Mouse (Mus musculus) stomach, embryonic 15.5 days (tissue): ENCODE data around the gene Eif4e1b. TPM values are rescaled to one million over a fixed set of nuclear protein-coding genes. Genes with fewer than 3 reads are reported as not detected.
A peak's percentile ranks its signal among the peaks of the same experiment; 100 is the strongest.

Source experiments
- ATAC-seq: fragments of 200-750 bp; cut with Nextera tagmentation; 2 replicates; pipeline ENCODE4 v1.8.0; 2017; ENCODE audit warnings: low read depth, moderate number of reproducible peaks, moderate TSS enrichment; ENCODE audit not compliant: insufficient read depth, low FRiP score
- H3K27ac ChIP-seq: fragments of 300-500 bp; sonication (generic); 2 replicates; pipeline ENCODE4 v1.5.1; 2015; ENCODE audit warnings: mild to moderate bottlenecking, inconsistent platforms
- H3K27me3 ChIP-seq: fragments of 300-500 bp; sonication (generic); replicated peaks from 2 replicates; pipeline ENCODE4 v1.6.1; 2015; ENCODE audit warnings: inconsistent platforms
- H3K36me3 ChIP-seq: fragments of 300-500 bp; sonication (generic); 2 replicates; pipeline ENCODE4 v1.6.1; 2015; ENCODE audit warnings: inconsistent platforms
- H3K4me1 ChIP-seq: fragments of 300-500 bp; sonication (generic); 2 replicates; pipeline ENCODE4 v1.6.1; 2015; ENCODE audit warnings: inconsistent platforms
- H3K4me2 ChIP-seq: fragments of 300-500 bp; sonication (generic); 2 replicates; pipeline ENCODE4 v1.6.1; 2015; ENCODE audit warnings: mild to moderate bottlenecking, inconsistent platforms
- H3K4me3 ChIP-seq: fragments of 300-500 bp; sonication (generic); replicated peaks from 2 replicates; pipeline ENCODE4 v1.5.1; 2015; ENCODE audit warnings: inconsistent platforms
- H3K9ac ChIP-seq: fragments of 300-500 bp; sonication (generic); 2 replicates; pipeline ENCODE4 v1.6.1; 2015; ENCODE audit warnings: inconsistent platforms
- H3K9me3 ChIP-seq: fragments of 300-500 bp; sonication (generic); 2 replicates; pipeline ENCODE4 v1.6.1; 2016; ENCODE audit warnings: inconsistent platforms
- WGBS: fragments of 180-500 bp; shearing (Covaris S2); methylation state at CpG from one replicate; pipeline ENCODE4 v1.1.7; 2015; 5-methylcytosine and 5-hydroxymethylcytosine counted together
- polyA plus RNA-seq: library from polyadenylated mRNA; unstranded; fragments of >200 nt; fragmentation: Nextera tagmentation; extraction: Ambion mirVana; gene quantifications from 2 replicates; pipeline ENCODE4 v1.2.1, GENCODE M21; 2015

Gene Eif4e1b
- polyA plus RNA-seq, 1 experiment from 2014 or later = not detected

DNA sequence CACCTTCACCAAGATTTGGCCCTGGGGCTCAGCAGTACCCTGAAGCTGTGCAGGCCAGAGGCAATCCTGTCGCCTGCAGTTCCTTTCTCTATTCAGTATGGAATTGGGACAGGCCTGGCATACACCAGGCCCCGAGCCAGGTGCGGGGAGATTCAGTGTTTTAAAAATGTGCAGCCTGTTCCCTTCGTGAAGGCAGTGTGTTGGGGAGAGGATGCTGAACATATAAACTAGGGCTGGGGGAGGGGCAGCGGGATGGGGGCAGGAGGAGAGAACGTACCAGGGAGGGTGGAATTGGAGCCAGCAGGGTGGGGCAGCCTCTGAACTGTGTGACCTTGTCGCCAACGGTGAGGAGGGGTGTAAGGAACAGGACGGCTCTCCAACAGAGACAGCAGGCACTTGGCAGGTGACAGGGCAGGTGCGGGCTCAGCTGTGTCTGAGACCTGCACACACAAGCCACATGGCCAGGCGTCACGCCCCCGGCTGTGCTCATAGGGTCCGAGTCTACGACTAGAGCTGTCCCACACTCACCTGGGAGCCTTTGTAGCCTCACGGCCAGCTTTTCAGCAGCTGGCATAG, 10.3 kb downstream of the Eif4e1b start:
- Histone ChIP-seq H3K9ac (no peak overlapping the region), H3K4me3 (no peak overlapping the region), H3K9me3 (no peaks in the 10 kb centered on the region), H3K4me1 (peaks cover 10% of the 10 kb centered on the region), H3K36me3 (no peaks in the 10 kb centered on the region), H3K27ac (no peak overlapping the region), H3K4me2 (no peak overlapping the region), H3K27me3 (no peaks in the 10 kb centered on the region; the same call in 1 of the 2 replicates)
- WGBS = 65% methylated on average over 16 of the region's 16 CpGs
- no peak for ATAC-seq

DNA sequence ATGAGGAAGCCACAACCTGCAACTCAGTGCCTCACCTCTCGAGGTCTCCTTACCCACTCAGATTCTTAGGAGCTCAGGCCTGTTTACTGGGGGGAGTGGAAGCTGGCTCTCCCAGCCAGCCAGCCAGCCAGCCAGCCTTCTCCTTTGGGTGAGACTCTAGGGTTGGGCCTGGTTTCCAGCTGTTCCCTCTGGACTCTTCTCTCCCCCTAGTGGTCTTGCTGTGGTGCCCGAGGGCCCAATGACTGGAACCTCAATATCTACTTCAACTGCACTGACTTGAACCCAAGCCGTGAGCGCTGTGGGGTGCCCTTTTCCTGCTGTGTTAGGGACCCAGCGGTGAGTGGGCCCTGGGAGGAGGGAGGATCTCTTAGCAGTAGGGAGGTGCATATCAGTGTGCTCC, 11.0 kb downstream of the Eif4e1b start:
- 44% methylated on average over 5 of the region's 5 CpGs for WGBS
- Histone ChIP-seq H3K9ac (no peak overlapping the region), H3K4me3 (no peak overlapping the region), H3K9me3 (no peaks in the 10 kb centered on the region), H3K36me3 (no peaks in the 10 kb centered on the region), H3K27me3 (no peaks in the 10 kb centered on the region; the same call in 1 of the 2 replicates), H3K27ac (no peak overlapping the region), H3K4me1 (peaks cover 7% of the 10 kb centered on the region), H3K4me2 (no peak overlapping the region)
- no peak for ATAC-seq

DNA sequence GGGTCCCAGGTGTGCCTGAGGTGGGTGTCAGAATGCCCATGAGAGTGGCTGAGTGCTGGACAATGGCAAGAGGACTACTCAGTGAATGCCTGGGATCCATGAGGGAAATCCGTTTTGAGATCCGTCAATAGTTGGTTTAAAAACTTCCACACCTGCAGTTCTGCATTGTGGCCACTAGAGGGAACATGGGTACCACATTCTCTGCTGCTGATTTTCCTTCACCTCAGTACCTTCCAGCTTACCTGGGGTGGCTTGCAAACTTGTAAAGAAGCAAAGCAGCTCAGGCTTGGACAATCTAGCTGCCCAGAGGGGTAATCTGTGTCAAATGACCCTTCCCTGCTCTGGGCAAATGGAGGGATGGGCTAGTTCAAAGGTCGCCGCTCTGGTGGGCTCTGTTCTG, 13.6 kb downstream of the Eif4e1b start:
- no peak overlapping the region for H3K9ac ChIP-seq
- WGBS = 39% methylated on average over 4 of the region's 4 CpGs
- no peak for ATAC-seq
- no peak overlapping the region for H3K4me2 ChIP-seq
- H3K36me3 ChIP-seq = no peaks in the 10 kb centered on the region
- peaks cover 2% of the 10 kb centered on the region; the same call in 1 of the 2 replicates for H3K4me1 ChIP-seq
- no peaks in the 10 kb centered on the region for H3K9me3 ChIP-seq
- no peak overlapping the region for H3K27ac ChIP-seq
- H3K27me3 ChIP-seq = no peaks in the 10 kb centered on the region; the same call in 1 of the 2 replicates
- H3K4me3 ChIP-seq = no peak overlapping the region

DNA sequence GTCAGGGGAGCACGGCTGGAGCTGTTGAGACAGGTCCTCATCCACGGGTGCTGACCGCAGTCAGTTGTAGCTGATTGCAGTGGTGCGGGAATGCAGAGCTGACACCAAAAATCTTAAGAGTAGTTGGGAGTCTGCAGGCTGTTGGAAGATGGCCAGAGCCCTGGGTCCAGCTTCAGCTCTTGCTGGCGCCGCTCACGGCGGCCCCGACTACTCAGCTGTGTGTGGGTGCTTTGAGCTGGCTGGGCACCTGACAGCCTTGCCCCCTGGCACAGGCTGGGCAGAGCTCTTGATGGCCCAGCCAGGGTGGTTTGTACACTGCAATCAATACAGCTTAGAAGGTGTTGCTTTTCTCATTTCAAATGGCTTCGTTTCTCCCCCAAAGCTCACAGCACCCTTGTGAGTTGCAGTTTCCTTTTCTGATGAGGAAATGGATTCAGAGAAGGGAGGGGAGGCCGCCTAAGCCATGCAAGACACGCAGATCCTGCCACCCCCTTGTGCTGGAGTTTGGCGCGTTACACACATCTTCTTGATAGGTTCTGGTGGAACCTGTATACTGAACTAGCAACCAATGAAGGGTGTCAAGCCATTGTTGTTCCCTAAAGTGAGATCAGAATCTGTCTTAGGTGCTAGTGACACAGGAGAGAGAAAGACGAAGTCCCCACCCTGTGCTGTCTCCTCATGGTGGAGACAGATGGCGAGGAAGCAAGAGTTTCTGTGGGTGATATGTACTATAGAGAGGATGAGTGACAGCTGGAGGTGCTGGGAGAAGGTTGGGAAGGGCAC, 14.3 kb downstream of the Eif4e1b start:
- H3K4me3 ChIP-seq = no peak overlapping the region
- no peaks in the 10 kb centered on the region for H3K27me3 ChIP-seq
- no peaks in the 10 kb centered on the region for H3K9me3 ChIP-seq
- peaks cover 2% of the 10 kb centered on the region; the same call in 1 of the 2 replicates for H3K4me1 ChIP-seq
- 79% methylated on average over 16 of the region's 16 CpGs for WGBS
- H3K9ac ChIP-seq = no peak overlapping the region
- H3K4me2 ChIP-seq = no peak overlapping the region
- ATAC-seq = no peak
- no peaks in the 10 kb centered on the region for H3K36me3 ChIP-seq
- no peak overlapping the region for H3K27ac ChIP-seq

DNA sequence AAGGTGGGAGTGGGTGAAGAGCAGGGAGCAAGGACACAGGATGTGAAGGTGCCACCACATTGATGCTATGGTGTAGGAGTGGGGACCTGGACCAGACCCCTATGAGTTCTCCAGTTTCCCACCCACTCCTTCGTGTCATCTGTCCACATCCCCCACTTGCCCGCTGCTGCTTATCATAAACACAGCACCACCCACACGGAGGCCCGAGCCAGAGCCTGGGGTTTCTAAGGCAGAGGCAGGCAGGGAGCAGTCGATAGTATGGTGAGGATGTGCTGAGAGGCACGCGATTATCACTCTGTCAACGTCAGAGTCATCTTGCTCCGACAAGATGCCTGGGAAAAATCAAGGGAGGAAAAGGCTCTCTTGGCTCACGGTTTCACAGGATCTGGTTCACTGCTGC, 14.9 kb downstream of the Eif4e1b start:
- Histone ChIP-seq H3K9me3 (no peaks in the 10 kb centered on the region), H3K36me3 (no peaks in the 10 kb centered on the region), H3K4me1 (peaks cover 2% of the 10 kb centered on the region; the same call in 1 of the 2 replicates), H3K4me3 (no peak overlapping the region), H3K27ac (no peak overlapping the region), H3K4me2 (no peak overlapping the region), H3K27me3 (no peaks in the 10 kb centered on the region), H3K9ac (no peak overlapping the region)
- WGBS = 66% methylated on average over 10 of the region's 10 CpGs
- ATAC-seq = no peak

DNA sequence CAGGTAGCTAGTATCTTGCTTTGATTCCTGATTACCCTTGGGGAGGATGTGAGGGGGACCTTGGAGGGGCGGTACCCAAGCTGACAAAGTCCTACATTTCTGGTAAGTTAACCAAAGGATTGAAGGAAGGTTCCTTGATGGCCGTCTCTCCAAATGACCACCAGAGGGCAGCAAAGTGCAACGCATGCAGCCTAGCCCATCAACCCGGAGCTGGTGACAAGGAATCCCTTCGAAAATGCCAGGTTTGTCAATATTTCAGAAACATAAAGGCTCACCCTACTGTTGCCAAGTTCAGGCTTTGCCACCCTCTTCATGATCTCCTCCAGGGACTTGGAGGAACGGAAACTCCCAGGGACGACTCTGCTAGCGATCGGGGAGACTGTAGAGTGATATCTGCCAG, 15.9 kb downstream of the Eif4e1b start:
- Histone ChIP-seq H3K27ac (no peak overlapping the region), H3K9ac (no peak overlapping the region), H3K36me3 (no peaks in the 10 kb centered on the region), H3K4me1 (peaks cover 2% of the 10 kb centered on the region; the same call in 1 of the 2 replicates), H3K4me2 (peak overlapping the region; percentile 30), H3K9me3 (no peaks in the 10 kb centered on the region), H3K4me3 (no peak overlapping the region), H3K27me3 (no peaks in the 10 kb centered on the region)
- WGBS = 22% methylated on average over 9 of the region's 9 CpGs
- ATAC-seq = no peak

DNA sequence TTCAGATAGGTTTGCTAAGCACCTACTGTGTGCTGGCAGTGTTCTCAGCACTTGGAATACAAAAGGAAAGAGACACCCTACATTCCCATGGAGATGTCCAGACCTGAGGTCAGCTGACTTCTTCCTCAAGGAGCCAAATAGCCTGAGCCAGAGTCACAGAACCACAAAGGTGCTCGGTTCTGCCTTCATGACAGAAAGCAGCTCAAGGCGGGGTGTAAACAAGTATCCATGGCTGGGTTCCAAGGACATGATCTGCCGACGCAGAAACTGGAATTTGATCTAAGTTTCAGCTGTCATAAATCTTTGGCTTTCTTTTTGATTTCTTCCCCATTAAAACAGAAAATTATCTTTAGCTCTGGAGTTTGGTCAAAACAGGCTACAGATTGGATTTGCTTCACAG, 16.4 kb downstream of the Eif4e1b start:
- H3K4me1 ChIP-seq = peaks cover 2% of the 10 kb centered on the region; the same call in 1 of the 2 replicates
- no peak for ATAC-seq
- WGBS = 45% methylated on average over 4 of the region's 4 CpGs
- no peaks in the 10 kb centered on the region for H3K36me3 ChIP-seq
- no peaks in the 10 kb centered on the region for H3K27me3 ChIP-seq
- H3K9me3 ChIP-seq = no peaks in the 10 kb centered on the region
- no peak overlapping the region for H3K27ac ChIP-seq
- no peak overlapping the region for H3K4me2 ChIP-seq
- H3K9ac ChIP-seq = no peak overlapping the region
- no peak overlapping the region for H3K4me3 ChIP-seq

DNA sequence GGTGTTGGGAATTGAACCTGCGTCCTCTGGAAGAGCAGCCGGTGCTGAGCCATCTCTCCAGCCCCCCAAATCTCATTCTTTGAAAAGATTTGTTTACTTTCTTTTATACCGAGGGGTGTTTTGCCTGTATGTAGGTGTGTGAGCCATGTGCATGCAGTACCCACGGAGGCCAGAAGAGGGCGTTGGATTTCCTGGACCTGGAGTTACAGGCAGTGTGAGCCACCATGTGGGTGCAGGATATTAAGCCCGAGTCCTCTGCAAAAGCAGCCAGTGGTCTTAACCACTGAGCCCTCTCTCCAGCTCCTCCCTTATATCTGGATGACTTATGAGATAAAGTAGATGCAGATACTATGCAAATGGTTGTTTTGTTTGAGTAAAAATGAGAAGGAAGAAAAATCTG, 19.2 kb downstream of the Eif4e1b start:
- 78% methylated on average over 6 of the region's 6 CpGs for WGBS

DNA sequence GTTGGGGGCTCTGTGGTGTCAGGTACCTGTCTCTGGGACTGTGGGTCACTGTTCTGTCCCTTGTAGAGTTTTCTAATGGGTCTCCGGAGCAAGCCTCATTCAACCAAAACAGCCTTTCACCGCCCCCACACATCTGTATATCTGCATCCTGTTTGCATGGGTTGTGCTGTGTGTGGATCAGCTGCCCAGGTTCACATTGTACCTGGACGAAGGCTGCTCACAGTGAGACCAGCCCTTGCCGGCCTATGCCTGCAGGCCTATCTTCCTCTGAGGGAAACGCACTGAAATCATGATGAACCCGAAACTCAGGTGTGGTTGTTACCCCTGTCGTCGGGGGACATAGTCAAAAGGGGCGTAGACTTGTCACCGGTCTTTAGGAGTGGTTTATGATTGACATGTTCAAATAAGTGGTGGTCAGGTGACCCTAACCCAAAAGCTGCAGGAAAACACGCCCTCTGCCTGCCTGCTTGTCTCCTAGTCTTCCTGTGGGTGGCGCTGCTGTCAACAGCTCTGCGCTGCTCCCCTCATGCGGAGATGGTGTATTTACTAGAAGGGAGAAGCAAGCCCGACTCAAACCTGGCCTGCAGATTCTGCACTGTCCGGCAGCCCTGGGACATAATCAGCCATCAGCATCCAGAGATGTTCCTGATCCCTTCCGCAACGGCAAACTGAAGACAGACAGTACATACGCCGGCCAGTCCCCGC, 21.5 kb downstream of the Eif4e1b start:
- 0 out of 2 replicates have a peak, but pooled peaks cover 9% of the 10 kb centered on the region for H3K27me3 ChIP-seq
- no peaks in the 10 kb centered on the region for H3K9me3 ChIP-seq
- no peak overlapping the region for H3K9ac ChIP-seq
- no peak overlapping the region for H3K4me2 ChIP-seq
- ATAC-seq = no peak
- H3K27ac ChIP-seq = no peak overlapping the region
- no peaks in the 10 kb centered on the region for H3K36me3 ChIP-seq
- no peaks in the 10 kb centered on the region for H3K4me1 ChIP-seq
- H3K4me3 ChIP-seq = no peak overlapping the region
- WGBS = 38% methylated on average over 21 of the region's 21 CpGs

More for the DNA sequence above, 19.2 kb downstream of the Eif4e1b start:
- Histone ChIP-seq H3K9ac (no peak overlapping the region), H3K36me3 (no peaks in the 10 kb centered on the region), H3K27me3 (0 out of 2 replicates have a peak, but pooled peaks cover 9% of the 10 kb centered on the region), H3K4me2 (no peak overlapping the region), H3K9me3 (no peaks in the 10 kb centered on the region), H3K4me3 (no peak overlapping the region), H3K27ac (no peak overlapping the region), H3K4me1 (peaks cover 2% of the 10 kb centered on the region; the same call in 1 of the 2 replicates)
- ATAC-seq = no peak

DNA sequence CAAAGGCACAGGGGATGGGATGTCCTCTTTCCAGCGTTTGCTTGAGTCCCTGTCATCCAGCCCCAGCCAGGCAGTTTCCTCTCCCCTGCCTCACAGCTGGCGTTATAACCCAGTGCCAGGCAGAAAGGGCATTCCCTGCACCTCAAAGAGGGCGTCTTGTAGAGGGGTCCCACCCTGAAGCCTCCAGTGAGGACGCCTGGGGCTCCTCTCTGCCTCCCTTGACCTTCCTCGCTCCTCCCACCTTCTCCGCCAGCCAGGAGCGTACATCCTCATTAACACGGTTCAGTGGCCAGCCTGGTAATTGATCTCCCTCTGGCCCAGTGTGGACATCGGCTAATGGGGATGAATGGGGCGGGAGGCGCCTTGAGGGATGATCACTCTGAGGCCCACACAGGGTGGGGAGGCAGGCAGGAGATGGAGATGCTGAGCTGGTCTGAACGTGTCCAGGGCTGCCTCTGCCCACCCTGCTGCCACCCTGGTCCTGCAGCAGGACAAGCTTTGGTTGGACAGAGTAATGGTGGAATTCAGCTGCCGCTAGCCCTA, 22.7 kb downstream of the Eif4e1b start:
- H3K4me1 ChIP-seq = no peaks in the 10 kb centered on the region
- no peak overlapping the region for H3K4me2 ChIP-seq
- 32% methylated on average over 13 of the region's 13 CpGs for WGBS
- no peak overlapping the region for H3K9ac ChIP-seq
- no peaks in the 10 kb centered on the region for H3K36me3 ChIP-seq
- 0 out of 2 replicates have a peak, but pooled peaks cover 9% of the 10 kb centered on the region for H3K27me3 ChIP-seq
- H3K4me3 ChIP-seq = no peak overlapping the region
- no peak for ATAC-seq
- H3K27ac ChIP-seq = no peak overlapping the region
- H3K9me3 ChIP-seq = no peaks in the 10 kb centered on the region

DNA sequence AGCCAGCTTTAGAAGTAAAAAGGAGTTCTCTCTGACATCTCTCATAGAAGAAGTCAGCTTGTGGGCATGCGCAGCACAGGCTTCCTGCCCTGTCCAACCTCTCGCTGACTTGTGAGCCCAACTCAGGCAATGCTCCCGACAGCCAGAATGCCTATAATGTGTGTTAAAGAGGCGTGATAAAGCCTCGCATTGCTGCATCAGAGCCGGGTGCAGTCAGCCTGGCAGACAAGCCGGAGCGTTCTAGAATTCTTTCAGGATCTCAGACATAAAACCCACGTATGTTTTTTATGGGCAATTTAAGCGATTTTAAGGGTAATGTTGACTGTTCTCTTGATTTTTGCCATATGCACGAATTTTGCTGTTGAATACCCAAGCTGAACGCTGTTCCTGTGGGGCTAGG, 24.3 kb downstream of the Eif4e1b start:
- H3K4me1 ChIP-seq = no peaks in the 10 kb centered on the region
- WGBS = 70% methylated on average over 12 of the region's 12 CpGs
- no peak overlapping the region for H3K4me2 ChIP-seq
- H3K36me3 ChIP-seq = no peaks in the 10 kb centered on the region
- ATAC-seq = no peak
- 0 out of 2 replicates have a peak, but pooled peaks cover 9% of the 10 kb centered on the region for H3K27me3 ChIP-seq
- no peak overlapping the region for H3K4me3 ChIP-seq
- H3K9me3 ChIP-seq = no peaks in the 10 kb centered on the region
- no peak overlapping the region for H3K9ac ChIP-seq
- H3K27ac ChIP-seq = no peak overlapping the region
